8 mouse cellular contexts compared by ENCODE assay signal in the genomic region with DNA sequence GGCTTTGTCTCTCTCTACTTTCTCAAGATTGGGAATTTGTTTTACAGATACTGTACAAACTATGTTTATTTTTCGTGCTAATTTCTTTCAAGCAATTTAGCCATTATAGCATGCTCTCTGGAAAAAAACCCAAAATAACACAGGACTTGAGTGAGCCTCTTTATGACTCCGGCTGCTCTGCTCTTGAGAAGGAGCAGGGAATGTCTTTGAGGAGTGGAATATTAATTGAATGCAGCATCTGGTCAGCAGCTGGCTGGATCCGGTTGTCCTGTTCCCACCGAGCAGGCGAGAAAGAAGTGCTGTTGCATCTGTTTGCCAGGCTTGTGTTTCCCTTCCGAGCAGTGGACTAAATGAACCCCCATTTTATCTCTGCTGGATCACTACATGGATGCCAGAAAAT.
A peak's percentile ranks its signal among the peaks of the same experiment; 100 is the strongest.
DNase-seq lines count a peak whose midpoint lies in the region; ATAC-seq and TF ChIP-seq lines count a peak whose summit lies in the region.

No protein-coding gene starts in this region.

- peak overlapping the region; percentile 13; the same call in 1 of the 2 replicates for H3K4me2 ChIP-seq in lung, embryonic 15.5 days
- no peak overlapping the region for H3K4me2 ChIP-seq in stomach, embryonic 15.5 days

- WGBS in lung, adult 2 months, result 37% methylated on average over 6 of the region's 6 CpGs
- WGBS in hindbrain, embryonic 10.5 days, result 34% methylated on average over 6 of the region's 6 CpGs
- 31% methylated on average over 6 of the region's 6 CpGs for WGBS in lung, embryonic 15.5 days
- 31% methylated on average over 6 of the region's 6 CpGs for WGBS in stomach, embryonic 15.5 days

- H3K4me1 ChIP-seq in lung, adult 2 months (ENCODE audit: control insufficient read depth, insufficient read depth, low read length), result no peaks in the 10 kb centered on the region
- peaks cover 30% of the 10 kb centered on the region for H3K4me1 ChIP-seq in hindbrain, embryonic 10.5 days (replicated peaks)
- H3K4me1 ChIP-seq in lung, embryonic 15.5 days, result no peaks in the 10 kb centered on the region
- no peaks in the 10 kb centered on the region for H3K4me1 ChIP-seq in stomach, embryonic 15.5 days

- H3K9ac ChIP-seq in lung, embryonic 15.5 days, result no peak overlapping the region
- H3K9ac ChIP-seq in stomach, embryonic 15.5 days, result no peak overlapping the region

- H3K9me3 ChIP-seq in hindbrain, embryonic 10.5 days, result no peaks in the 10 kb centered on the region
- no peaks in the 10 kb centered on the region for H3K9me3 ChIP-seq in lung, embryonic 15.5 days
- H3K9me3 ChIP-seq in stomach, embryonic 15.5 days, result no peaks in the 10 kb centered on the region

- H3K27me3 ChIP-seq in hindbrain, embryonic 10.5 days (ENCODE audit: insufficient read depth, poor library complexity, severe bottlenecking), result no peaks in the 10 kb centered on the region
- H3K27me3 ChIP-seq in lung, embryonic 15.5 days, result no peaks in the 10 kb centered on the region
- no peaks in the 10 kb centered on the region for H3K27me3 ChIP-seq in stomach, embryonic 15.5 days (replicated peaks)

- 0 out of 2 replicates have a peak overlapping the region, but pooled peaks have one; percentile 8 for H3K27ac ChIP-seq in hindbrain, embryonic 10.5 days
- no peak overlapping the region for H3K27ac ChIP-seq in lung, embryonic 15.5 days
- H3K27ac ChIP-seq in stomach, embryonic 15.5 days, result no peak overlapping the region; the same call in 1 of the 2 replicates

- ATAC-seq in lung, embryonic 15.5 days (ENCODE audit: borderline replicate concordance, extremely low read depth, low FRiP score, low TSS enrichment), result no peak
- peak; percentile 68; the same call in 1 of the 2 replicates for ATAC-seq in stomach, embryonic 15.5 days (ENCODE audit: insufficient read depth, low FRiP score, low read depth)
- ATAC-seq in cerebellum, adult (ENCODE audit: insufficient number of reproducible peaks, low FRiP score, low TSS enrichment), result no peak

- no peak for TF ChIP-seq CTCF in lung, adult 2 months (IDR thresholded peaks at IDR 0.05; ENCODE audit: insufficient read depth, low read length)

- DNase-seq in lung, adult 18-20 months, result peak; percentile 9 to 33
- DNase-seq in lung, adult 2 months, result no peak
- peak; percentile 49 for DNase-seq in hindbrain, embryonic 10.5 days (ENCODE audit: low spot score)
- DNase-seq in cerebellum, adult 9-11 months, result no peak
- DNase-seq in right cerebral cortex, postnatal 4 days, result no peak

- H3K36me3 ChIP-seq in hindbrain, embryonic 10.5 days, result no peaks in the 10 kb centered on the region
- H3K36me3 ChIP-seq in lung, embryonic 15.5 days, result no peaks in the 10 kb centered on the region
- H3K36me3 ChIP-seq in stomach, embryonic 15.5 days, result no peaks in the 10 kb centered on the region

- no peak for TF ChIP-seq POLR2A in lung, adult 2 months (IDR thresholded peaks at IDR 0.05; ENCODE audit: borderline replicate concordance, extremely low read depth, low read depth, low read length)

- H3K4me3 ChIP-seq in lung, adult 2 months (replicated peaks; ENCODE audit: extremely low read depth, low read depth, low read length), result no peak overlapping the region
- H3K4me3 ChIP-seq in hindbrain, embryonic 10.5 days, result no peak overlapping the region
- H3K4me3 ChIP-seq in lung, embryonic 15.5 days, result no peak overlapping the region
- H3K4me3 ChIP-seq in stomach, embryonic 15.5 days (replicated peaks), result no peak overlapping the region

Comparison
In these comparisons a context has a peak if more than half of its experiments do, and no peak if none do; other contexts are left out.
1. DNase-seq: peak in lung, adult 18-20 months (2 of 2) and hindbrain, embryonic 10.5 days (single experiment); none in lung, adult 2 months (single experiment), cerebellum, adult 9-11 months (single experiment) and right cerebral cortex, postnatal 4 days (single experiment).